Mouse (Mus musculus) forebrain, embryonic 11.5 days (tissue): Measurements from ENCODE around the gene Picalm. TPM values are rescaled to one million over a fixed set of nuclear protein-coding genes. Genes with fewer than 3 reads are reported as not detected.
A peak's percentile ranks its signal among the peaks of the same experiment; 100 is the strongest.

ENCODE experiments used
- ATAC-seq: fragments of 200-750 bp; cut with Nextera tagmentation; replicated peaks from 2 replicates; pipeline ENCODE4 v1.8.0; 2017; ENCODE audit warnings: moderate TSS enrichment; ENCODE audit not compliant: low FRiP score
- DNase-seq: peaks from one replicate; pipeline ENCODE4 v3.0.0-alpha.2; 2017; ENCODE audit warnings: low spot score
- H3K27ac ChIP-seq: fragments of 300-500 bp; sonication (generic); 2 replicates; pipeline ENCODE4 v1.5.1; 2014; ENCODE audit warnings: low read depth, low read length
- H3K27me3 ChIP-seq: fragments of 300-500 bp; sonication (generic); 2 replicates; pipeline ENCODE4 v1.6.1; 2014; ENCODE audit warnings: mild to moderate bottlenecking, low read length, mixed read lengths; ENCODE audit not compliant: control insufficient read depth, insufficient read depth
- H3K36me3 ChIP-seq: fragments of 300-500 bp; sonication (generic); 2 replicates; pipeline ENCODE4 v1.6.1; 2014; ENCODE audit warnings: mild to moderate bottlenecking, low read length, moderate library complexity, mixed read lengths; ENCODE audit not compliant: control insufficient read depth, insufficient read depth
- H3K4me1 ChIP-seq: fragments of 300-500 bp; sonication (generic); replicated peaks from 2 replicates; pipeline ENCODE4 v1.6.1; 2014; ENCODE audit warnings: low read length, mixed read lengths; ENCODE audit not compliant: control insufficient read depth, insufficient read depth
- H3K4me2 ChIP-seq: fragments of 300-500 bp; sonication (generic); 2 replicates; pipeline ENCODE4 v1.6.1; 2014; ENCODE audit warnings: low read depth, mild to moderate bottlenecking, low read length, moderate library complexity, mixed read lengths; ENCODE audit not compliant: severe bottlenecking
- H3K4me3 ChIP-seq: fragments of 300-500 bp; sonication (generic); 2 replicates; pipeline ENCODE4 v1.5.1; 2014; ENCODE audit warnings: low read depth, low read length
- H3K9ac ChIP-seq: fragments of 300-500 bp; sonication (generic); 2 replicates; pipeline ENCODE4 v1.6.1; 2014; ENCODE audit warnings: low read length
- H3K9me3 ChIP-seq: fragments of 300-500 bp; sonication (generic); 2 replicates; pipeline ENCODE4 v1.6.1; 2016; ENCODE audit warnings: low read length, mixed read lengths; ENCODE audit not compliant: control insufficient read depth
- WGBS: fragments of 180-500 bp; shearing (Covaris S2); extraction: QIAGEN DNeasy Blood & Tissue Kit; methylation state at CpG from one replicate; pipeline ENCODE4 v1.1.7; 2014; 5-methylcytosine and 5-hydroxymethylcytosine counted together
- polyA plus RNA-seq: library from polyadenylated mRNA; unstranded; fragments of >200 nt; fragmentation: Nextera tagmentation; extraction: Ambion mirVana; gene quantifications from 2 replicates; pipeline ENCODE4 v1.2.1, GENCODE M21; 2014

The Picalm gene
- polyA plus RNA-seq, 1 experiment from 2014 or later, result 36.7 TPM

GRCm38 (mm10) chr7:90261902-90262599 is 132.0 kb downstream of the Picalm start:
- no peak overlapping the region for H3K27ac ChIP-seq
- no peak for DNase-seq

More at GRCm38 (mm10) chr7:90261902-90262599, 132.0 kb downstream of the Picalm start:
- Histone ChIP-seq H3K4me1 (peaks cover 5% of the 10 kb centered on the region; the same call in 1 of the 2 replicates), H3K36me3 (no peaks in the 10 kb centered on the region), H3K9me3 (no peaks in the 10 kb centered on the region), H3K9ac (no peak overlapping the region), H3K4me2 (0 out of 2 replicates have a peak overlapping the region, but pooled peaks have one; percentile 1), H3K4me3 (no peak overlapping the region), H3K27me3 (no peaks in the 10 kb centered on the region)
- ATAC-seq, result peak; percentile 56; the same call in 1 of the 2 replicates
- WGBS, result 22% methylated on average over 7 of the region's 7 CpGs

Other genes starting within 250 kb of the Picalm start
- gene Ccdc81, start 226.6 kb upstream of the Picalm start, polyA plus RNA-seq, result 0.11 and 0.16 TPM in 2 replicates
- 136 and 152 TPM in 2 replicates for gene Hikeshi, start 189.0 kb upstream of the Picalm start, polyA plus RNA-seq
- 96.4 and 102 TPM in 2 replicates for gene Eed, start 149.2 kb upstream of the Picalm start, polyA plus RNA-seq
- gene Ccdc83, start 135.6 kb downstream of the Picalm start, polyA plus RNA-seq, result not detected in 2 replicates
- gene Sytl2, start 172.0 kb downstream of the Picalm start, polyA plus RNA-seq, result 0.75 and 1.5 TPM in 2 replicates